Mouse (Mus musculus): ENCODE results near the gene Sos2. TPM values are rescaled to one million over a fixed set of nuclear protein-coding genes. Genes with fewer than 3 reads are reported as not detected.
A peak's percentile ranks its signal among the peaks of the same experiment; 100 is the strongest.
"Not testable (repeated sequence)": the region's sequence is repeated elsewhere in the genome, so short reads cannot be mapped to it uniquely, and the experiment has no call there.

The Sos2 gene
- total RNA-seq, 2 experiments from 2014 or later = 33.7 to 40.8 TPM

GRCm38 (mm10) chr12:69676157-69676556 lies 5.5 kb downstream of the Sos2 start:
- no peak for DNase-seq (ENCODE audit: low spot score in 2 of 2)

- no peak for DNase-seq (ENCODE audit: low spot score in 2 of 2)
Measured at GRCm38 (mm10) chr12:69674576-69675537, 6.8 kb downstream of the Sos2 start.

- no peak for DNase-seq (ENCODE audit: low spot score in 2 of 2)
Measured at GRCm38 (mm10) chr12:69674176-69674575, 7.5 kb downstream of the Sos2 start.

GRCm38 (mm10) chr12:69666721-69667120 lies 14.9 kb downstream of the Sos2 start:
- no peak for DNase-seq (ENCODE audit: low spot score in 2 of 2)

- DNase-seq (ENCODE audit: low spot score in 2 of 2) = no peak
Measured at GRCm38 (mm10) chr12:69661658-69662057, 20.0 kb downstream of the Sos2 start.

- not testable (repeated sequence) for DNase-seq (ENCODE audit: low spot score in 2 of 2)
Measured at GRCm38 (mm10) chr12:69653973-69654372, 27.7 kb downstream of the Sos2 start.

GRCm38 (mm10) chr12:69649511-69649910 lies 32.1 kb downstream of the Sos2 start:
- DNase-seq (ENCODE audit: low spot score in 2 of 2) = no peak

GRCm38 (mm10) chr12:69645821-69646616 lies 35.6 kb downstream of the Sos2 start:
- DNase-seq (ENCODE audit: low spot score in 2 of 2) = no peak

GRCm38 (mm10) chr12:69644877-69645276 lies 36.8 kb downstream of the Sos2 start:
- DNase-seq (ENCODE audit: low spot score in 2 of 2) = no peak

GRCm38 (mm10) chr12:69642877-69643276 lies 38.8 kb downstream of the Sos2 start:
- DNase-seq (ENCODE audit: low spot score in 2 of 2) = no peak

- no peak for DNase-seq (ENCODE audit: low spot score in 2 of 2)
Measured at GRCm38 (mm10) chr12:69634761-69635160, 46.9 kb downstream of the Sos2 start.

GRCm38 (mm10) chr12:69618590-69618989 lies 63.1 kb downstream of the Sos2 start:
- DNase-seq (ENCODE audit: low spot score in 2 of 2) = not testable (repeated sequence)

- DNase-seq (ENCODE audit: low spot score in 2 of 2) = no peak
Measured at GRCm38 (mm10) chr12:69604367-69604766, 77.3 kb downstream of the Sos2 start.

GRCm38 (mm10) chr12:69597446-69597845 lies 84.2 kb downstream of the Sos2 start:
- DNase-seq (ENCODE audit: low spot score in 2 of 2) = no peak

- DNase-seq (ENCODE audit: low spot score in 2 of 2) = no peak
Measured at GRCm38 (mm10) chr12:69593130-69593529, 88.5 kb downstream of the Sos2 start.

- DNase-seq (ENCODE audit: low spot score in 2 of 2) = no peak
Measured at GRCm38 (mm10) chr12:69583270-69583629, 98.4 kb downstream of the Sos2 start.

- peak; percentile 79 to 87 for DNase-seq (ENCODE audit: low spot score in 2 of 2)
Measured at GRCm38 (mm10) chr12:69582613-69583269, 98.9 kb downstream of the Sos2 start, which contains the start of gene Vcpkmt. Gene Vcpkmt, minus strand, starts transcription at chr12:69583028.

GRCm38 (mm10) chr12:69582216-69582612 lies 99.4 kb downstream of the Sos2 start:
- no peak for DNase-seq (ENCODE audit: low spot score in 2 of 2)

- no peak for DNase-seq (ENCODE audit: low spot score in 2 of 2)
Measured at GRCm38 (mm10) chr12:69579623-69580022, 102.0 kb downstream of the Sos2 start.

GRCm38 (mm10) chr12:69576120-69576627 lies 105.5 kb downstream of the Sos2 start:
- no peak for DNase-seq (ENCODE audit: low spot score in 2 of 2)
